Mouse (Mus musculus) lung, postnatal 25 days (tissue): ENCODE data around the gene Rtkn2.
A peak's percentile ranks its signal among the peaks of the same experiment; 100 is the strongest.
"Not testable (repeated sequence)": the region's sequence is repeated elsewhere in the genome, so short reads cannot be mapped to it uniquely, and the experiment has no call there.

Experiments used
- DNase-seq: peaks from one replicate; pipeline ENCODE4 v3.0.0; 2022; ENCODE audit warnings: low spot score

Rtkn2 gene

DNA sequence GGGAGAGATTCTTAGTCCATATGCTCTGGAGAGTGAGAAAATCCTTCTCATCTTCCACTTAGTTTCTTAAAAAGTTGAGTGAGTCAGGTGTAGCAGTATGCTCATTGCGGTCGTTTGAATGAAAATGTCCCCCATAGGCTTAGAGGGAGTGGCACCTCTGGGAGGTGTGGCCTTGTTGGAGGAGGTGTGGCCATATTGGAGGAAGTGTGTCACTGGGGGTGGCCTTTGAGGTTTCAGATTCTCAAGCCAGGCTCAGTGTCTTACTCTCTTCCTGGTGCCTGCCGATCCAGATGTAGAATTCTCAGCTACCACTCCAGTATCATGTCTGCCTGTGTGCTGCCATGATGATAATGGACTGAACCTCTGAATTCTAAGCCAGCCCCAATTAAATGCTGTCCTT, 99.3 kb downstream of the Rtkn2 start:
- no peak for DNase-seq

DNA sequence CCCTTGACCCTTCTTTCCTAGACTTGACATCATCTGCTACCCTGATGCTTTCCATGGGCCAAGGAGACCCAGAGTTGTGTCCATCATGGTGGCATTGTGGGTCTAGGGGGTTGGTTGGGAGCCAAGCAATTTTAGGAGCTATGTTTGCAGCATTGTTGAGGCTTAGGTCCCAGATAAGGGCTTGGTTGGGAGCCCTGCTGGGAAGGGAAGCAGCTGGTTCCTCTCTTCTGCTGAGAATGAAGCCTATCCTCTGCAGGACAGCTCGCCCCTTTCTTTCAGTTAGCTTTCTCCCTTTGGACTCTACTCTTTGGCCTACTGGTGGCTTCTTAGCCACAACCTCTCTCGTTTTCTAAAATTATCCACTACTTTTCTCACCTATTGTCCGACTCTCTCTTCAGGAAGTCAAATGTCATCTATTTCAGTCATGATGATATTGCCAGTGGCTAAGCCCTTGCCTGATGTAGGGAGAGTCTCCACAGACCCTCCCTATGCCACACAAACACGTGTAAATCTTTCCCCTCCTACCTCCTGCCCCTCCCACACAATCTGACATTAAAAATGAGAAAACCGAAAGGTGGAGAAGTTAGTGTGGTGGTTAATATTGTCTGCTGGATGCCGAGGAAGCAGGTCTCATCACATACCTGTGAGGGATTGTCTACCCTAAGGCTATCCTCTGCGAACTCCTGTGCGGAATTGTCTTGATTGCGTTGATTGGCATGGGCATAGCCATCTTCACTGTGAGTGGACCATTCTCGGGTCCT, 100.7 kb downstream of the Rtkn2 start:
- DNase-seq = no peak

DNA sequence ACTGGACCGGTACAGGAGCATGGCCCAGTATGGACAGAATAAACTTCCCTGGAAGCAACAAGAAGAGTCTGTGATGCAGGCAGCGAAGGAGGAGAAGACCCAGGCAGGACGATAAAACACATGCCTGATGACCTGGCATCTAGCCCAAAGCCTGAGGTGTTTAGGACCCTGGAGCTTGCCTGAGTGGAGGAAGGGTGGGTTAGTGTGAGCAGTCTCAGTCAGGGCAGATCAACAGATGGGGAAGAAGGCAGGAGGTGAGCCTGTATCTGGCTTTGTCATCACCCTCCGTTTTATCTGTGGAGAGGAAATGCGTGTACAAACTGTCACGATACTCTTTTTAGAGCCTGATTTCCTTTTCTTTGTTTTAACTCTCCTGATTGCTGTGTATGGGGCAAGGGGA, 102.3 kb downstream of the Rtkn2 start:
- DNase-seq = no peak

DNA sequence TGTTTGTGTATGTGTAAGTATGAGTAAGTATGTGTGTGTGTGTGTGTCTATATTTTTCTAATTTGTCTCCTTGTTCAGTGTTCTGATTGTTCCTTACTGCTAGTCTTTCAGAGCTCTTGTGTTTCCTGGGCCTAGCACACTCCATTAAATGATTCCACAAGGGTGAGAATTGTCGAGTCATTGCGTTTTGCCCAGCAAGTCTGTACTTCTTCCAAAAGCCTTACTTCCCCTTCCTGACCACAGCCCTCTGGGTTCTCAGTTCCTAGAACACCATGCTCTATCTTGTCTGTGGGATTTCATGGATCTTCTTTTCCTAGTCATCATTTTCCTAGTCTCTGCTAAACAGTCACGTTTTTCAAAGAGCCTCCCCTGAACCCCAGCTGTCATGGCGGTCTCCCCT, 106.2 kb downstream of the Rtkn2 start:
- no peak for DNase-seq

DNA sequence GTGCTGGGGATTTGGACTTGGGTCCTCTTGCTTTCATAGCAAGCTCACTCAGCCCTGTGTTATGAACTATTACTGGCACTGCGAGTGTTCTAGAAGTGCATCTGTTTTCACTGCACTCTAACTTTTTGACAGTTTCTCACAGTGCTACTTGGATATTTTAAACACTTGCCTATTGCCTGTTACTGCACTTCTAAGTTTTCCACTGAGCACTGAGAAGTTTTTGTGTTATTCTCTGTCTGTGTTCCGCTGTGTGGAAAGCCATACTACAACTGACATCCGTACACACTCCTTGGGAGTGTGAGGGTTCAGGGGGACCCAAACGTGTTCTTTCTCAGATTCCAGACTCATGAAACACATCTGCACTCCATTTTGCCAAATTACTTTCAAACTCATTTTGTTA, 107.6 kb downstream of the Rtkn2 start:
- DNase-seq = no peak

DNA sequence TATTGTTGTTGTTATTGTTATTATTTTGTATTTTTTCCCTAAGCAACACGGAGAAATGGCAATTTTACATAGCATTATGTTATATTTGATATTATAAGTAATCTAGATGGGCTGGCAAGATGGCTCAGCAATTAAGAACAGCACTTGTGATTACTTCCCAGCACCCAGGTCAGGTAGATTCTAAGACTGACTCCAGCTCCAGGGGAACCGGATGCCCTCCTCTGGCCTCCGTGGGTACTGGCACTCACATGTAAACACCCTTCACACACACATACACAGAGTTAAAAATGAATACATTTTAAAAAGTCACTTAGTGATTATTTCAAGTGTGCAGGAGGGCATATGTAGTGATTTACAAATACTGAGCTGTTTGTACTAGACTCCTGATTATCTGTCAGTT, 108.4 kb downstream of the Rtkn2 start:
- DNase-seq = no peak

DNA sequence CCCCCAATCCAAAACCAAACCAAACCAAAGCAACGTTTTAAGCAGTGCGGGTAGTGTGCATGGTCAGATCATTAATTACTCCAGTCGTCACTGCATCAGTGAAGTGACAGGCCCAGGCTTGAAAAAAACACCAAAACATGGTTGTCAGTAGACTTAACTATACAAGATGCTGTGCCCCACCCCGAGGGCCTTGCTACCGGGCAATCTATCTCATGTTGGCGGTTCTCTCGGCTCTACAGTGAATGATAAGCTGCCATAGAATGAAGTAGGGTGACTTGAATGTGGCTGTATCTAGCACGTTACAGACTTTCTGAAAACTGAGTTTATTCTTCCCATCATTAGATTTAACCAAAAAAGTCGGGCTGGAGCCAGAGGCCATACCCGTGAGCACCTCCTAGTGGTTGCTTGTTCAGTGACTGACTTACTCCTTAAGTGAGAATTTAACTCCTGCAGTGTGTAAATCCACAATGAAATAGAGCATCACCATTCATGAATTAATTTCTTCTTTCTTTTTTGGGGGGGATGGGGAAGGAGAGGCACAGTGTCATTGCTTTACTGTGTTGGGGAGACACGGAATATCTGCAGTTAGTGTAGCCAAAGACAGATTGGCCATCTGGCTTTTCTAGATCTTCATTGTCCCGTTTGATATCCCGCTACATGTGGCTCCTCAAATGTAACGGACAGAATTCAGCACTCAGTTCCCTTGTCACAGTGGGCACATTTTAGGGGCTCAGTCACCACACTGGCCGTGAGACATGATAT, 110.2 kb downstream of the Rtkn2 start:
- DNase-seq = no peak

DNA sequence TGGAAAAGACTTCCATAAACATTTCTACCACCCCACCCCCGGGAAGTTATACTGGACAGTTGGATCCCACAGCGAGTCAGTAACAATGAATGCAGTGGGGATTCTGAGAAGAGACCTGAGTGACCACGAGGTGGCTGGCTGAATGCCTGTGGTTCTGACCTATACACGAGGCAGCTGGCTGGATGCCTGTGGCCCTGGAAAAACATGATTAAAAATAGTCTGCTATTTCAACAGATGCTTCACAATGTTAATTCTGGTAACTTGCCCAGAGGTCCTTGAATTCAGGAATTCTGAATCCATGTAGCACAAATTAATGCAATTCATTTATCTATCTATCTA, 110.8 kb downstream of the Rtkn2 start:
- DNase-seq = peak; percentile 90

DNA sequence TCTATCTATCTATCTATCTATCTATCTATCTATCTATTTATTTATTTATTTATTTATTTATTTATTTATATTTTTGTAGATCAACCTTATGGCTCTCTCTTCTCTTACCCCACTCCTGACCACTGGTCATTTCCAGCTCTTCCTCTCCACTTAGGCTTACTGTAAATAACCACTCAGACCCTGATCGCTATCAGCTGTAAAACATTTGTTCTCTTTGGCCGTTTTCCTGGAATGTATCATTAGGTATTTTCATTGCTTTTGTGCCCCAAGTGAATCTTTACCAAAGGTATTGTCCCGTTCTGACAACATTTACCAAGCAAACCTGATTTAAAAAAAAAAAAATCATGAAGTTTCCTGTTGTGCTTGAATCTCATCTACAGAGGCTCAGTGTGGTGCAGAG, 111.2 kb downstream of the Rtkn2 start:
- peak; percentile 50 for DNase-seq

DNA sequence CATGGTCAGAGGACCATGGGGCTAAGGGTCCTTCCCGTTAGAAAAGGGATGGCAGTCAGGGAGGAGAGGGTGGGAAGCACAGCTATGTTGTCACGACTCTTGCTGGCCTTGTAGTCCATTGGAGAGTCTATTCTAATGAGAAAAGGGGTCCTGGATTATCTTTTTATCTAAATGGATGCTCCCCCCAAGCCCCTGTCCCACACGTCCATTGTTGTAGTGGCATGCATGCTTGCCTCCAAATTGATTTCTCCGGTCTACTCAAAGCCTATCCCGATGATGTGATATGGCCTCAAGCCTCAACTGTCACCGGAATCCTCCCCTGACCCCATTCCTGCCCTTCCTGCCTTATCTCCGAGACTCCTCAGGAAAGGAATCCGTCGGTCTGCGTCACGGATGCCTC, 111.6 kb downstream of the Rtkn2 start:
- no peak for DNase-seq

DNA sequence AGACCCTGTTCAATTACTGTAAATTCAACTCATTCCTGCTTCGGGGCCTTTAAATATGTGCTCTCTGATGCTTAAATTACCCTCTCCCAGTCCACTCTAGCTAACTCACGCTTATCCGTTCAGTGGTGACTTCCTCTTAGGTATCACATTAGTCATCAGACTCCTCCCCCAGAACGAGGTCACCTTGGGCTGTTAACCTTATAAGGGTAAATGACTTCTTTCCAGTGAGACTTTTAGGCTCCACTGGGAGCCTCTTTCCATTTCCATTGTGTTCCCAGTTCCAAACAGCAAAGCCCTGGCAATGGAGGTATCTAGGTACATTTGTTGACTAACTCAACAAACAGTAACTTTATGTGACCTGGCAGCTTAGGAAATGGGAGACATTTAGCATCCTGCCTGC, 112.5 kb downstream of the Rtkn2 start:
- DNase-seq = no peak

DNA sequence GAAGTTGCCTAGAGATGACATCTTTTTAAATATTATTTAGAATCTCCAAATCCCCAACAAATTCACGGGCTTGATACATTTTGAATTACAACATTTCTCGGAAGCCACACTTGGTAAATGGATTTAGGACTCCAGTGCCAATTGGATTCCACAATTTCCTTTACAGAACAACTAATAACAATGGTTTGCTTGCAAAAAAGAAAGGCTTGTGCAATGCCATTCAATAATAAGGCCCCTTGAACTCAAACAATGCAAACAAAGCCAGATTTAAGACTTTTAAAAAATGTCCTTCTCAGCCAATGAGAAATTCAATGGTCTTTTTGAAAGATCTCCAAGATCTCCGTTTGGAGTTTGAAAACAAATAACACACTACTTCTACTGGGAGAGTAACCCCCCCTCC, 114.1 kb downstream of the Rtkn2 start:
- peak; percentile 72 for DNase-seq

DNA sequence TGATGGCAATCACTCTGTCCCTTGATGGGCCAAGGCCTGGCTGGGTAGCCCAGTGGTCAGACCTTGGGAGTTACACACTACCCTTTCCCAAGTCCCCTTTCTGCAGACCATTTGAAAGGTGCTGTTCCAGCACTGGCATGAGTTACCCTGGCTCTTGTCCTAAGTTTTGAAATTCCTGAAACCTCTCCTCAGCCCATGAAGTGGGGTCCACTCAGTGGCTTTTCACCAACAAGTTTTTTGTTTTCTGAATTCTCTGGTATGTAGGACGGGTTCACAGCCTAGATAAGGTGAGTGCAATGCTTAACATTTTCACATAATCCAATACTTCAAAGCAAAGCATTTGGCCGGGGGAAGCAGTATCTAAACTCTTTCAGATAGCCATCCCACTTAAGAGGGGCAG, 115.8 kb downstream of the Rtkn2 start:
- DNase-seq = peak; percentile 81

DNA sequence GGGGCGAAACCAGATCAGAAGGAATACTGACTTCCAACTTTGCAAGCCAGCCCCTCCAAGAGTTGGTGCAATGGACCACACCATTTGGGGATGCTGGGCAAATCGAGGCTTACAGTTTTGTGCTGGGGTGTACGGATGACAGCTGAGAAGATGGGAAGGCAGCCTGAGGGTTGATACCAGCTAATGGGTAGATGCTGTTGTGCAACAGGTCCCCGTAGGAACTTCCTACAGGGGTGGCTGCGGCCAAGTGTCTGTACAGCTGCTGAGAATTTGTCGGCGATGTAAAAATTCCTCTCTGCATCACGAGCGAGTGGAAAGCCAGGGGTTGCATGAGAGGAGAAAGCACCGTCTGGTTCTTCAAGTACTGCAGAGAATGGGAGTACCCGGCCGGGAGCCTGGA, 117.0 kb downstream of the Rtkn2 start:
- DNase-seq = no peak

DNA sequence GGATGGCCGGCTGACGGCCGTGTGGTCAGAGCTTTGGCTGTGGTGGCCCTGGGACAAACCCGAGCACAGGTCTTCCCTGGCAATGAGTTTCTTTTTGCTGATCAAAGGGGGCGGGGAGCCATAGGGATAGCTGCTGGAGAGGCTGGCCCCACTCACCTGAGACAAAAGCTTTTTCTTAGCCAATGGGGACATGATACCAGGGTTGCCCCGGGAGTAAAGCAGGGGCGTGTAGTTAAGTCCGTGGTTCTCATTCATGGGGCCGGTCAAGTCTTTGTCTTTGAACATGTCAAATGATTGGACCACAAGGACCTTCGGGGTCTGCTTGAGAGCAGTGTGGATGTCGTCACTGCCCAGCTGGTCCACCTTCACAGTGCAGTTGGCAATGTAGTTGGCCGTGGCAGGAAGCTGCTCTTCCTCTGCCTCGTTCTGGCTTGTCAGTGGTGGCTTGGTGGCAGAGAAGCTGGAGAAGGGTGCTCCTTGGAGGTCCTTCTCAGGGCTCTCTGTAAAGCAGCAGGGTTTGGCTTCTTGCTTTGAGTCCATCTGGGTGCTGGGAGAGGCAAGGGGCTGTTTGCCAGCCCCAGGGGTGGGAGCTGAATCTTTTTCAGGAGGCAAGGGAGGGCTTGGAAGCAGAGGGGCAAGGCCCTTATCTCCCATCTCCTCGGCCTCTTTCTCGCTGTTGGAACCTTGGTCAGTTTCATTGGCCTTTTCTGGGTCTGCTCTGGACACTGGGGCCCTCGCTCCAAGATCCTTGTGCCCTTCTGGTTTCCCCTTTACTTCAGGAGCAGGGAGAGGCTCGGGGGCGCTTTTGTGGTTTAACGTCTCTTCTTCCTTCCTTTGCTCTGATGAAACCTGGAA, 118.7 kb downstream of the Rtkn2 start:
- no peak for DNase-seq

DNA sequence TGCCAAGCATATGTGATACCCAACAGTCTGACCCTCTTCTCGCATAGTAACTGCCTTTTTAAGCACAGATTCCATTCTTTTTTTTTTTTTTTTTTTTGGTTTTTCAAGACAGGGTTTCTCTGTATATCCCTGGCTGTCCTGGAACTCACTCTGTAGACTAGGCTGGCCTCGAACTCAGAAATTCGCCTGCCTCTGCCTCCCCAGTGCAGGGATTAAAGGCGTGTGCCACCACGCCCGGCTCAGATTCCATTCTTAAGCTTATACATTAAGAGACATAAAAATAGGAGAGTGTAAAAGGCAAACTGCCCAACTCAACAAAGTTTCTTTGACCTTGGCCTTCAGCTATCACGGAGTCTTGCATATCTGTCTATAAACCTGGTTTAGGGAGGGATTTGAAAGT, 120.4 kb downstream of the Rtkn2 start:
- DNase-seq = not testable (repeated sequence)

DNA sequence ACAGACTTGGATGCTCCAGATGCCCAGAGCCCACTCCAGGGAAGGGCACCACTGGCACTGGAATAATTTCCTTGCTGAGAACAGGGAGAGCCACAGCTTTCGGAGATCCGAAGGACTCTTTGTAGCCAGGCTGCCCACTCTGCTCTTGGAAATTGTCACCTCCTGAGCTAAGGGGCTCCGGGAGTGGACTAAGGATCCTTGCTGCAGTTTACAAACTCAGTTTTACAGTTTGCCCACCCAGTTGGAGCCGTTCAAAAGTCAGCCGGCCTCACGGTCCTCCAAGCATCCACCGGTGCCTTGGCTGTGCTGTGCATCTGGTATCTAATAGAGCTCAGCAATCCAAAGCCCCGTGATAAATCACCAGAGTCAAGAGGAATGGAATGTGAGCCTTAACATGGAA, 121.1 kb downstream of the Rtkn2 start:
- no peak for DNase-seq

DNA sequence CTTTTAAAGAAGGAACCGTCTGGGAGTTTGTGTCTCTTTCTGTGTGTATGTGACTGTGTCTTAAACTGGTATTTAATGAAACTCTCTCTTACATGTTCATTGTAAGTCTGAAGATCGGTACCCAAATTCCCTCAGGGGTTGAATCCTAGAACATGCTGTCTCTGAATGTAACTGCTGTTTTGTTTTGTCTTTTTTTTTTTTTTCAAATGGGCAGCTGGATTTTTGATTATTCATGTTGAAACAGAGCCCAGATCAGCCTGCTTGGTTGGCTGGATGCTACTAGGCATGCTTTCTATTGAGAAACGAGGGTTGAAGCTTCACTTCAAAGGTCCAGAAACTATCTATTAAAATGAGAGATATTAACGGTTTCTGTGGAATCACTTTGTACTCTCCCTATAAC, 121.9 kb downstream of the Rtkn2 start:
- no peak for DNase-seq

DNA sequence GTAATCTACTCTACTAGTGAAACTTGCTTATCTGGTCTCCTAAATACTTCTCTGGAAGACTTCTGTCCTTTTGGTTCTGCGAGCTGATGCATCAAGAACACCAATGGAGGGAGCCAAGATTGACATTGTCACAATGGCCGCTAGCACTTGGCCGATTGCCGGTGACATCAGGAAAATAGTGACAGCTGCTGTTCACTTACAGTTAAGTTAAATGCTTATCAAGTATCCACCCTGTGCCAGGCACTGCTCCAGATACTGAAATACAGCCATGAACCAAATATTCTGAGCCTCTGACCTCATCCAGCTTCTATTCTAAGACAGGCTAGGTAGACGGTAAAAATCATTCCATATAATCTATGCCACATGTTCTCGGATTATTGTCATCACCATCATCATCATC, 123.2 kb downstream of the Rtkn2 start:
- DNase-seq = no peak

DNA sequence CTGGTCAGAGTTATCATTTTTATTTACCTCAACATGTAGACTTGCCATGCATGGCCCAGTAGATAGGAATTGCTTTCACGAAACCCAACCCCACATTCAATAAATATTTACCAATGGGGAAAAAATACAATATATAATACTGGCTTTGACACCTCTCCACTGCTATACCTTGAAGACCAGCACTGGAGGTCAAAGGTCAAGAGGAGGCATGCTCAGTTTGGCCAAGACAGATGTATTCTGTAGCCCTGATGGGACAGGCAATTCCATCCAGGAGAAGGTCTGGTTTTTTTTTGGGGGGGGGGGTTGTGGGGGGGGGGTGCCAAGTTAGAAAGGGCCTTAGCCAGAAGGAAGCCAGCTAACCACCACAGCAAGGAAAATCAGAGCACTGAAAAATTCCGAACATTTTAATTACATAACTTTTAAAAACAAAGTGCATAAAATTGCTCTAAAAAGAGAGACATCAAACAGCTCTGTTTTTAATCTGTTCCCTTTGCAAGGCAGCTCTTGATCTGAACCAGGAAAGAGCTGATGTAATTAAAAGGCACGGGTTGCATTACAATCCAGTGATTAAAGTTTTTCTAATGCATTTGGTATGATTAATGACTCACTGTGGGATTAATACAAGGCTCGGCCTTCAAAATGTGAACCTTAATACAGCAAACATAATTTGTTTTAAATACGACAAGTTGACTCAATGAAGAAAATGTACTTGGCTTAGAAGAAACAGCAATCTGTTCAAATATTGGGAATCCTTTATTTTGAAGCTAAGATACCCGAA, 123.9 kb downstream of the Rtkn2 start:
- DNase-seq = no peak

DNA sequence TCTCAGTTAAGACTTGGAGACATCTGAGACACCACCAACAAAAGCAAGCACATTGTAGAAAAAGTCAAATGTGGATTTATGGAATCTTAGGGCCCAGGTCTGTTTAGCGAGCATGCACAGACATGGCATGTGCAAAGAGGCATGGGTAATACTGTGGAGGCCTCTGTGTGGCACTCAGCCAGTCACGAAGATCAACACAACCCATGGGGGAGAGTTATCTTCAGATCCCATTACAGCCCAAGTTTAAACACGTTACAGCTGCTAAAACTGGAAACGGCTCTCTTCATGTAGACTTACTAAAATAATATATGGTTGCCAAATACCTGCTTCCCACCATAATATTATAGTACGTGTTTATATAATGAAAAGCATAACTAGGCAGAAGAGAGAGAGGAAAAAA, 124.6 kb downstream of the Rtkn2 start:
- DNase-seq = no peak

DNA sequence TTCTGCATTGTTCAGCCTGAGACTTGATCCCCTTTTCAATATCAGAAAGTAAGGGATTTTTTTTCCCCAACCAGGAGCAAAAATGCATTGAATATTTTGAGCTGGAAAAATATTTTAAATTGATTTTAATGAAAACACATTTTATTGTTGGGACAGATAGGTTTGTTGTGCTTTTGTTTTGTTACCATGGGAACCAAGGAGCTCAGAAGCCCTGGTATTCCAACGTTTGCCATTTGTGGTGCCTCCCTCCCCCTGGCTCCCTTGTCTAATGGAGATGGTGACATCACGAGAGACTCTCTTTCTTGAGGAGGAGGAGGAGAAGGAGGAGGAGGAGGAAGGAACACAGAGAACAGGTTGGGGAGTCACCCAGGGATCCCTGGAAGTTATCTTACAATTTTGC, 125.1 kb downstream of the Rtkn2 start:
- peak; percentile 73 for DNase-seq
